Mouse (Mus musculus): Measurements from ENCODE around the gene Hif3a. TPM values are rescaled to one million over a fixed set of nuclear protein-coding genes. Genes with fewer than 3 reads are reported as not detected.
A peak's percentile ranks its signal among the peaks of the same experiment; 100 is the strongest.

Hif3a gene
- total and polyA plus RNA-seq, 2 experiments = 0.01 to 0.09 TPM

GRCm38 (mm10) chr7:17027588-17028343 lies 34.5 kb downstream of the Hif3a start, which contains the start of gene Ppp5c:
TSS of gene Ppp5c (minus strand) at chr7:17027924.
- TF ChIP-seq POLR2A (IDR thresholded peaks at IDR 0.05; ENCODE audit: extremely low read depth, insufficient read depth, low read length) = 0 out of 2 replicates have a peak, but pooled peaks have one; percentile 36
- no peak for TF ChIP-seq CTCF (IDR thresholded peaks at IDR 0.05; ENCODE audit: low read depth, low read length)
- H3K4me1 ChIP-seq (ENCODE audit: control insufficient read depth, insufficient read depth, low read length) = peaks cover 29% of the 10 kb centered on the region
- no peaks in the 10 kb centered on the region for H3K36me3 ChIP-seq (ENCODE audit: control insufficient read depth, insufficient read depth, low read length)
- peak; percentile 91 for DNase-seq (ENCODE audit: extremely low read depth, low read depth, low spot score)
- peak within 1 kb of the TSS; percentile 89 for H3K9ac ChIP-seq (ENCODE audit: low read depth, low read length)
- peak within 1 kb of the TSS; percentile 80 for H3K4me3 ChIP-seq (ENCODE audit: insufficient read depth, low read depth, low read length)
- no peaks in the 10 kb centered on the region for H3K27me3 ChIP-seq (ENCODE audit: control insufficient read depth, insufficient read depth, low read length)
- WGBS = under 1% methylated on average over 58 of the region's 58 CpGs
- peaks cover 34% of the 10 kb centered on the region; the same call in 1 of the 2 replicates for H3K79me2 ChIP-seq (ENCODE audit: control insufficient read depth, insufficient read depth, low read length)
- H3K27ac ChIP-seq (replicated peaks; ENCODE audit: insufficient read depth, low read depth, low read length) = peak within 1 kb of the TSS; percentile 97

GRCm38 (mm10) chr7:17026710-17027587 lies 35.3 kb downstream of the Hif3a start:
- WGBS = 5% methylated on average over 24 of the region's 24 CpGs
- no peak for TF ChIP-seq POLR2A (IDR thresholded peaks at IDR 0.05; ENCODE audit: extremely low read depth, insufficient read depth, low read length)
- peak; percentile 68 for TF ChIP-seq CTCF (IDR thresholded peaks at IDR 0.05; ENCODE audit: low read depth, low read length)
- peak; percentile 78 for DNase-seq (ENCODE audit: extremely low read depth, low read depth, low spot score)
- 0 out of 2 replicates have a peak, but pooled peaks cover under 1% of the 10 kb centered on the region for H3K36me3 ChIP-seq (ENCODE audit: control insufficient read depth, insufficient read depth, low read length)
- H3K9ac ChIP-seq (ENCODE audit: low read depth, low read length) = peak overlapping the region; percentile 89
- peaks cover 29% of the 10 kb centered on the region for H3K4me1 ChIP-seq (ENCODE audit: control insufficient read depth, insufficient read depth, low read length)
- H3K4me3 ChIP-seq (ENCODE audit: insufficient read depth, low read depth, low read length) = peak overlapping the region; percentile 80
- peak overlapping the region; percentile 81 for H3K27ac ChIP-seq (replicated peaks; ENCODE audit: insufficient read depth, low read depth, low read length)
- no peaks in the 10 kb centered on the region for H3K27me3 ChIP-seq (ENCODE audit: control insufficient read depth, insufficient read depth, low read length)
- H3K79me2 ChIP-seq (ENCODE audit: control insufficient read depth, insufficient read depth, low read length) = peaks cover 42% of the 10 kb centered on the region

GRCm38 (mm10) chr7:17025896-17026622 lies 36.2 kb downstream of the Hif3a start:
- H3K36me3 ChIP-seq (ENCODE audit: control insufficient read depth, insufficient read depth, low read length) = 0 out of 2 replicates have a peak, but pooled peaks cover 1% of the 10 kb centered on the region
- H3K27me3 ChIP-seq (ENCODE audit: control insufficient read depth, insufficient read depth, low read length) = no peaks in the 10 kb centered on the region
- TF ChIP-seq POLR2A (IDR thresholded peaks at IDR 0.05; ENCODE audit: extremely low read depth, insufficient read depth, low read length) (no peak), CTCF (IDR thresholded peaks at IDR 0.05; ENCODE audit: low read depth, low read length) (no peak)
- peaks cover 29% of the 10 kb centered on the region for H3K4me1 ChIP-seq (ENCODE audit: control insufficient read depth, insufficient read depth, low read length)
- H3K9ac ChIP-seq (ENCODE audit: low read depth, low read length) = no peak overlapping the region
- 76% methylated on average over 9 of the region's 9 CpGs for WGBS
- no peak overlapping the region for H3K27ac ChIP-seq (replicated peaks; ENCODE audit: insufficient read depth, low read depth, low read length)
- H3K4me3 ChIP-seq (ENCODE audit: insufficient read depth, low read depth, low read length) = no peak overlapping the region
- H3K79me2 ChIP-seq (ENCODE audit: control insufficient read depth, insufficient read depth, low read length) = peaks cover 50% of the 10 kb centered on the region
- DNase-seq (ENCODE audit: extremely low read depth, low read depth, low spot score) = no peak

DNA sequence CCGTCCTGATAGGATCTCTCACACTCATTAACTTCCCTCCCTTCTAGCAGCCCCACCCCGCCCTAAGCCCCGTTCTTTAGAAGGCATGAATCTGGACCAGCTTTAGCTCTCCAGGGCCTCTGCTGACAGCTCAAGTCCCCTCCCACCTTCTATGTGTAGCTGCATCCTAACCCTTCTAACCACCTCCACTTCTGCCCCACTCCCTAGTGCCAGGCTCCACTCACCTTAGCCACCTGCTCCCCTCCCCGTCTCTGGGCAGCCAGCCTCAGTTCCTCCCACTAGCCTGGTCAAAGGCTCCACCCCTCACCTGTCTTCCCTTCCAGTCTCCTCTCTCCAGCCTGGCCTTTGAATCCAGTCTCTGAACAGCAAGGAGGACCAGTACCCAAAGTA lies 36.7 kb downstream of the Hif3a start:
- Histone ChIP-seq H3K4me1 (ENCODE audit: control insufficient read depth, insufficient read depth, low read length) (peaks cover 29% of the 10 kb centered on the region), H3K9ac (ENCODE audit: low read depth, low read length) (no peak overlapping the region), H3K4me3 (ENCODE audit: insufficient read depth, low read depth, low read length) (no peak overlapping the region), H3K79me2 (ENCODE audit: control insufficient read depth, insufficient read depth, low read length) (peaks cover 54% of the 10 kb centered on the region), H3K27me3 (ENCODE audit: control insufficient read depth, insufficient read depth, low read length) (no peaks in the 10 kb centered on the region), H3K27ac (replicated peaks; ENCODE audit: insufficient read depth, low read depth, low read length) (peak overlapping the region; percentile 53), H3K36me3 (ENCODE audit: control insufficient read depth, insufficient read depth, low read length) (0 out of 2 replicates have a peak, but pooled peaks cover 1% of the 10 kb centered on the region)
- 53% methylated on average over 4 of the region's 4 CpGs for WGBS
- no peak for DNase-seq (ENCODE audit: extremely low read depth, low read depth, low spot score)
- TF ChIP-seq CTCF (IDR thresholded peaks at IDR 0.05; ENCODE audit: low read depth, low read length) = no peak
- no peak for TF ChIP-seq POLR2A (IDR thresholded peaks at IDR 0.05; ENCODE audit: extremely low read depth, insufficient read depth, low read length)

GRCm38 (mm10) chr7:17024814-17025504 lies 37.3 kb downstream of the Hif3a start:
- Histone ChIP-seq H3K36me3 (ENCODE audit: control insufficient read depth, insufficient read depth, low read length) (0 out of 2 replicates have a peak, but pooled peaks cover 1% of the 10 kb centered on the region), H3K4me1 (ENCODE audit: control insufficient read depth, insufficient read depth, low read length) (peaks cover 29% of the 10 kb centered on the region), H3K4me3 (ENCODE audit: insufficient read depth, low read depth, low read length) (no peak overlapping the region), H3K27ac (replicated peaks; ENCODE audit: insufficient read depth, low read depth, low read length) (peak overlapping the region; percentile 53), H3K9ac (ENCODE audit: low read depth, low read length) (peak overlapping the region; percentile 37; the same call in 1 of the 2 replicates), H3K79me2 (ENCODE audit: control insufficient read depth, insufficient read depth, low read length) (peaks cover 56% of the 10 kb centered on the region), H3K27me3 (ENCODE audit: control insufficient read depth, insufficient read depth, low read length) (no peaks in the 10 kb centered on the region)
- DNase-seq (ENCODE audit: extremely low read depth, low read depth, low spot score) = no peak
- TF ChIP-seq POLR2A (IDR thresholded peaks at IDR 0.05; ENCODE audit: extremely low read depth, insufficient read depth, low read length) = no peak
- TF ChIP-seq CTCF (IDR thresholded peaks at IDR 0.05; ENCODE audit: low read depth, low read length) = no peak
- WGBS = 70% methylated on average over 10 of the region's 10 CpGs

Data from liver, adult 2 months (tissue).